Mouse (Mus musculus): ENCODE measurements around the gene Krtap4-1.
A peak's percentile ranks its signal among the peaks of the same experiment; 100 is the strongest.
"Not testable (repeated sequence)": the region's sequence is repeated elsewhere in the genome, so short reads cannot be mapped to it uniquely, and the experiment has no call there.

Gene Krtap4-1

GRCm38 (mm10) chr11:99628138-99628537 lies at the start of gene Krtap4-1:
Gene Krtap4-1 (minus strand): TSS chr11:99628238.
- DNase-seq (ENCODE audit: low spot score), result no peak

GRCm38 (mm10) chr11:99665860-99666259 lies 37.8 kb upstream of the Krtap4-1 start, which contains the start of gene Krtap4-6:
Gene Krtap4-6 (minus strand): TSS chr11:99665960.
- DNase-seq (ENCODE audit: low spot score), result no peak

- no peak for DNase-seq (ENCODE audit: low spot score)
These were observed 34.8 kb upstream of the Krtap4-1 start for GRCm38 (mm10) chr11:99662802-99663201.

- no peak for DNase-seq (ENCODE audit: low spot score)
These were observed 31.2 kb upstream of the Krtap4-1 start for GRCm38 (mm10) chr11:99659256-99659655.

- not testable (repeated sequence) for DNase-seq (ENCODE audit: low spot score)
These were observed 30.5 kb upstream of the Krtap4-1 start, which contains the start of gene Gm11563 for GRCm38 (mm10) chr11:99658467-99659010. Gene Gm11563 (minus strand): TSS chr11:99658960.

GRCm38 (mm10) chr11:99657051-99657450 lies 29.0 kb upstream of the Krtap4-1 start:
- no peak for DNase-seq (ENCODE audit: low spot score)

GRCm38 (mm10) chr11:99650136-99650535 lies 22.1 kb upstream of the Krtap4-1 start, which contains the start of gene Gm11555:
Gene Gm11555 (minus strand): TSS chr11:99650236.
- no peak for DNase-seq (ENCODE audit: low spot score)

- no peak for DNase-seq (ENCODE audit: low spot score)
These were observed 18.4 kb upstream of the Krtap4-1 start for GRCm38 (mm10) chr11:99646444-99646843.

GRCm38 (mm10) chr11:99644351-99644750 lies 16.3 kb upstream of the Krtap4-1 start:
- peak; percentile 9 for DNase-seq (ENCODE audit: low spot score)

- DNase-seq (ENCODE audit: low spot score), result not testable (repeated sequence)
These were observed 15.6 kb upstream of the Krtap4-1 start, which contains the start of gene Krtap4-7 for GRCm38 (mm10) chr11:99643635-99644139. Gene Krtap4-7 (minus strand): TSS chr11:99644089.

GRCm38 (mm10) chr11:99640926-99641325 lies 12.9 kb upstream of the Krtap4-1 start:
- no peak for DNase-seq (ENCODE audit: low spot score)

- no peak for DNase-seq (ENCODE audit: low spot score)
These were observed 9.0 kb upstream of the Krtap4-1 start for GRCm38 (mm10) chr11:99637086-99637485.

- no peak for DNase-seq (ENCODE audit: low spot score)
These were observed 6.7 kb upstream of the Krtap4-1 start, which contains the start of gene Krtap4-2 for GRCm38 (mm10) chr11:99634653-99635134. Gene Krtap4-2 (minus strand): TSS chr11:99635084.

GRCm38 (mm10) chr11:99633293-99633692 lies 5.3 kb upstream of the Krtap4-1 start:
- DNase-seq (ENCODE audit: low spot score), result no peak

GRCm38 (mm10) chr11:99630890-99631289 lies 2.9 kb upstream of the Krtap4-1 start:
- DNase-seq (ENCODE audit: low spot score), result no peak

- no peak for DNase-seq (ENCODE audit: low spot score)
These were observed 7.7 kb downstream of the Krtap4-1 start, which contains the start of gene Gm11562 for GRCm38 (mm10) chr11:99620335-99620734. Gene Gm11562 (minus strand): TSS chr11:99620435.

GRCm38 (mm10) chr11:99614796-99615363 lies 13.2 kb downstream of the Krtap4-1 start, which contains the start of gene Krtap2-4:
Gene Krtap2-4 (minus strand): TSS chr11:99614846.
- no peak for DNase-seq (ENCODE audit: low spot score)

- not testable (repeated sequence) for DNase-seq (ENCODE audit: low spot score)
These were observed 17.9 kb downstream of the Krtap4-1 start, which contains the start of gene Gm11937 for GRCm38 (mm10) chr11:99610089-99610488. Gene Gm11937 (minus strand): TSS chr11:99610189.

- DNase-seq (ENCODE audit: low spot score), result peak; percentile 52
These were observed 18.9 kb downstream of the Krtap4-1 start for GRCm38 (mm10) chr11:99609126-99609525.

GRCm38 (mm10) chr11:99603208-99603607 lies 24.8 kb downstream of the Krtap4-1 start, which contains the start of gene Gm11938:
Gene Gm11938 (minus strand): TSS chr11:99603308.
- DNase-seq (ENCODE audit: low spot score), result not testable (repeated sequence)

- not testable (repeated sequence) for DNase-seq (ENCODE audit: low spot score)
These were observed 30.3 kb downstream of the Krtap4-1 start, which contains the start of gene Krtap9-3 for GRCm38 (mm10) chr11:99597742-99598141. Gene Krtap9-3 (minus strand): TSS chr11:99598105.

- DNase-seq (ENCODE audit: low spot score), result no peak
These were observed 37.1 kb downstream of the Krtap4-1 start, which contains the start of gene Krtap1-3 for GRCm38 (mm10) chr11:99590981-99591380. Gene Krtap1-3 (minus strand): TSS chr11:99591339.

Measured in layer of hippocampus, adult 9-10 months (tissue).